In genomic region chr10:124091364-124091763, GRCm38 (mm10) we compare ENCODE assay signal across 23 mouse cellular contexts.
DNase-seq lines count a peak whose midpoint lies in the region; ATAC-seq lines count a peak whose summit lies in the region.
"Had no signal": no experiment of that assay in that cellular context is flagged by ENCODE, and none has a peak within 500 bp of the region (broad histone marks: within the 10 kb centered on the region; RNA-seq: fewer than 3 reads in every experiment).

No protein-coding gene starts in this region.

- H3K27ac ChIP-seq in midbrain, embryonic 11.5 days (ENCODE audit: low read depth, low read length) = no peak overlapping the region
- H3K27ac ChIP-seq in midbrain, embryonic 15.5 days = no peak overlapping the region
- H3K27ac ChIP-seq in midbrain, embryonic 14.5 days (replicated peaks; ENCODE audit: low read depth, low read length) = no peak overlapping the region
- no peak overlapping the region for H3K27ac ChIP-seq in midbrain, embryonic 16.5 days (ENCODE audit: low read length)
- H3K27ac ChIP-seq: embryonic facial prominence, embryonic 10.5 days; embryonic facial prominence, embryonic 13.5 days; forebrain, embryonic 12.5 days; forebrain, embryonic 15.5 days; hindbrain, embryonic 15.5 days had no signal

- no peaks in the 10 kb centered on the region for H3K27me3 ChIP-seq in midbrain, embryonic 11.5 days (ENCODE audit: control insufficient read depth, insufficient read depth, low read length)
- H3K27me3 ChIP-seq in midbrain, embryonic 15.5 days (replicated peaks) = no peaks in the 10 kb centered on the region
- no peaks in the 10 kb centered on the region for H3K27me3 ChIP-seq in midbrain, embryonic 14.5 days (ENCODE audit: control insufficient read depth, insufficient read depth, low read length)
- H3K27me3 ChIP-seq in midbrain, embryonic 16.5 days (ENCODE audit: control insufficient read depth, insufficient read depth, low read depth, low read length) = no peaks in the 10 kb centered on the region
- H3K27me3 ChIP-seq: embryonic facial prominence, embryonic 13.5 days; forebrain, embryonic 12.5 days; forebrain, embryonic 15.5 days; hindbrain, embryonic 15.5 days had no signal

- H3K4me1 ChIP-seq in midbrain, embryonic 11.5 days (ENCODE audit: control insufficient read depth, insufficient read depth, low read length) = no peaks in the 10 kb centered on the region
- no peaks in the 10 kb centered on the region for H3K4me1 ChIP-seq in midbrain, embryonic 15.5 days
- H3K4me1 ChIP-seq in midbrain, embryonic 14.5 days (ENCODE audit: control insufficient read depth, insufficient read depth, low read length) = no peaks in the 10 kb centered on the region
- no peaks in the 10 kb centered on the region for H3K4me1 ChIP-seq in midbrain, embryonic 16.5 days (ENCODE audit: control insufficient read depth, insufficient read depth, low read length)
- H3K4me1 ChIP-seq: embryonic facial prominence, embryonic 10.5 days; embryonic facial prominence, embryonic 13.5 days; forebrain, embryonic 12.5 days; forebrain, embryonic 15.5 days; hindbrain, embryonic 15.5 days had no signal

- no peak for DNase-seq in midbrain, embryonic 11.5 days (ENCODE audit: low spot score, missing footprints)
- peak; percentile 2 for DNase-seq in midbrain, embryonic 14.5 days
- DNase-seq in retina, postnatal 1 day = peak; percentile 24
- DNase-seq in gastrocnemius, postnatal 4 days (ENCODE audit: low spot score in 2 of 2) = no peak
- DNase-seq: adrenal gland, adult 2 months; adrenal gland, postnatal 14 days; cerebellum, adult 11-12 months; cerebellum, adult 8-10 months; cerebellum, postnatal 10 days; cerebellum, postnatal 36 days; embryo, embryonic 11 days; gastrocnemius, postnatal 10 days; gastrocnemius, postnatal 36 days; heart, adult 11 months had no signal

- no peak overlapping the region for H3K4me2 ChIP-seq in midbrain, embryonic 11.5 days
- no peak overlapping the region for H3K4me2 ChIP-seq in midbrain, embryonic 15.5 days
- no peak overlapping the region for H3K4me2 ChIP-seq in midbrain, embryonic 14.5 days (ENCODE audit: low read length)
- H3K4me2 ChIP-seq in midbrain, embryonic 16.5 days (ENCODE audit: low read length) = no peak overlapping the region
- H3K4me2 ChIP-seq: embryonic facial prominence, embryonic 13.5 days; forebrain, embryonic 12.5 days; forebrain, embryonic 15.5 days; hindbrain, embryonic 15.5 days had no signal

- H3K4me3 ChIP-seq in midbrain, embryonic 11.5 days (ENCODE audit: low read depth, low read length) = no peak overlapping the region
- H3K4me3 ChIP-seq in midbrain, embryonic 15.5 days = no peak overlapping the region
- no peak overlapping the region for H3K4me3 ChIP-seq in midbrain, embryonic 14.5 days (replicated peaks; ENCODE audit: low read depth, low read length)
- H3K4me3 ChIP-seq in midbrain, embryonic 16.5 days (ENCODE audit: low read depth, low read length) = no peak overlapping the region
- H3K4me3 ChIP-seq: embryonic facial prominence, embryonic 10.5 days; embryonic facial prominence, embryonic 13.5 days; erythroblast, embryonic 14.5 days; forebrain, embryonic 12.5 days; forebrain, embryonic 15.5 days; hindbrain, embryonic 15.5 days had no signal

- H3K36me3 ChIP-seq in midbrain, embryonic 11.5 days (ENCODE audit: control insufficient read depth, insufficient read depth, low read length) = no peaks in the 10 kb centered on the region
- H3K36me3 ChIP-seq in midbrain, embryonic 15.5 days (replicated peaks) = no peaks in the 10 kb centered on the region
- H3K36me3 ChIP-seq in midbrain, embryonic 14.5 days (ENCODE audit: control insufficient read depth, insufficient read depth, low read length) = no peaks in the 10 kb centered on the region
- H3K36me3 ChIP-seq in midbrain, embryonic 16.5 days (ENCODE audit: control insufficient read depth, insufficient read depth, low read length) = no peaks in the 10 kb centered on the region
- H3K36me3 ChIP-seq: embryonic facial prominence, embryonic 10.5 days; embryonic facial prominence, embryonic 13.5 days; forebrain, embryonic 12.5 days; forebrain, embryonic 15.5 days; hindbrain, embryonic 15.5 days had no signal

- H3K9ac ChIP-seq in midbrain, embryonic 11.5 days (ENCODE audit: low read length) = no peak overlapping the region
- H3K9ac ChIP-seq in midbrain, embryonic 15.5 days = no peak overlapping the region
- H3K9ac ChIP-seq in midbrain, embryonic 14.5 days (replicated peaks; ENCODE audit: low read length) = no peak overlapping the region
- H3K9ac ChIP-seq in midbrain, embryonic 16.5 days (ENCODE audit: low read depth, low read length) = no peak overlapping the region
- H3K9ac ChIP-seq: embryonic facial prominence, embryonic 13.5 days; forebrain, embryonic 12.5 days; forebrain, embryonic 15.5 days; hindbrain, embryonic 15.5 days had no signal

- 83% methylated on average over 7 of the region's 7 CpGs for WGBS in midbrain, embryonic 11.5 days
- WGBS in midbrain, embryonic 15.5 days = 75% methylated on average over 7 of the region's 7 CpGs
- 74% methylated on average over 7 of the region's 7 CpGs for WGBS in midbrain, embryonic 14.5 days
- WGBS in midbrain, embryonic 16.5 days = 77% methylated on average over 7 of the region's 7 CpGs

- ATAC-seq in midbrain, embryonic 11.5 days (ENCODE audit: low FRiP score) = peak; percentile 61; the same call in 1 of the 2 replicates
- ATAC-seq in midbrain, embryonic 15.5 days (replicated peaks) = no peak
- ATAC-seq in midbrain, embryonic 14.5 days (ENCODE audit: low FRiP score, low TSS enrichment) = no peak
- no peak for ATAC-seq in midbrain, embryonic 16.5 days
- ATAC-seq: CD4-positive, CD25-positive, alpha-beta regulatory T cell, adult 4 months; forebrain, embryonic 15.5 days had no signal

- H3K9me3 ChIP-seq in midbrain, embryonic 11.5 days (ENCODE audit: control insufficient read depth, low read length) = no peaks in the 10 kb centered on the region
- H3K9me3 ChIP-seq in midbrain, embryonic 15.5 days = no peaks in the 10 kb centered on the region
- no peaks in the 10 kb centered on the region for H3K9me3 ChIP-seq in midbrain, embryonic 14.5 days (ENCODE audit: control insufficient read depth, low read length)
- no peaks in the 10 kb centered on the region for H3K9me3 ChIP-seq in midbrain, embryonic 16.5 days (replicated peaks; ENCODE audit: control insufficient read depth, low read length, poor library complexity, severe bottlenecking)
- H3K9me3 ChIP-seq: embryonic facial prominence, embryonic 10.5 days; embryonic facial prominence, embryonic 13.5 days; forebrain, embryonic 12.5 days; forebrain, embryonic 15.5 days; hindbrain, embryonic 15.5 days had no signal

Comparison
In these comparisons a context has a peak if more than half of its experiments do, and no peak if none do; other contexts are left out.
1. DNase-seq: peak in midbrain, embryonic 14.5 days (single experiment) and retina, postnatal 1 day (single experiment); none in midbrain, embryonic 11.5 days (single experiment) and gastrocnemius, postnatal 4 days (0 of 2).